Mouse (Mus musculus): ENCODE data around the gene Zfp511. TPM values are rescaled to one million over a fixed set of nuclear protein-coding genes. Genes with fewer than 3 reads are reported as not detected.

Gene Zfp511
- polyA plus RNA-seq, 1 experiment from 2014 or later = 38.3 TPM

GRCm38 (mm10) chr7:140078711-140079110, 42.5 kb downstream of the Zfp511 start:
- H3K9me3 ChIP-seq (replicated peaks) = no peaks in the 10 kb centered on the region
- no peak overlapping the region for H3K4me2 ChIP-seq
- no peak overlapping the region for H3K4me3 ChIP-seq (replicated peaks)
- peaks cover 21% of the 10 kb centered on the region for H3K4me1 ChIP-seq
- no peak overlapping the region for H3K27ac ChIP-seq
- H3K9ac ChIP-seq = no peak overlapping the region
- ATAC-seq (replicated peaks; ENCODE audit: low FRiP score) = no peak
- no peaks in the 10 kb centered on the region for H3K36me3 ChIP-seq
- H3K27me3 ChIP-seq = peaks cover 57% of the 10 kb centered on the region
- 4% methylated on average over 5 of the region's 5 CpGs for WGBS

- Histone ChIP-seq H3K4me1 (peaks cover 21% of the 10 kb centered on the region), H3K9me3 (replicated peaks) (no peaks in the 10 kb centered on the region), H3K4me2 (peak overlapping the region; percentile 50), H3K4me3 (replicated peaks) (peak overlapping the region; percentile 19), H3K27me3 (peaks cover 54% of the 10 kb centered on the region), H3K36me3 (no peaks in the 10 kb centered on the region), H3K9ac (no peak overlapping the region), H3K27ac (no peak overlapping the region)
- 4% methylated on average over 24 of the region's 24 CpGs for WGBS
- ATAC-seq (replicated peaks; ENCODE audit: low FRiP score) = peak; percentile 68
Observed at GRCm38 (mm10) chr7:140080503-140081156, 44.4 kb downstream of the Zfp511 start.

- H3K4me3 ChIP-seq (replicated peaks) = peak overlapping the region; percentile 19; the same call in 1 of the 2 replicates
- peaks cover 21% of the 10 kb centered on the region for H3K4me1 ChIP-seq
- H3K9ac ChIP-seq = no peak overlapping the region
- peaks cover 52% of the 10 kb centered on the region for H3K27me3 ChIP-seq
- H3K36me3 ChIP-seq = no peaks in the 10 kb centered on the region
- 13% methylated on average over 20 of the region's 20 CpGs for WGBS
- H3K9me3 ChIP-seq (replicated peaks) = no peaks in the 10 kb centered on the region
- H3K27ac ChIP-seq = no peak overlapping the region
- peak; percentile 50; the same call in 1 of the 2 replicates for ATAC-seq (replicated peaks; ENCODE audit: low FRiP score)
- no peak overlapping the region for H3K4me2 ChIP-seq
Observed at GRCm38 (mm10) chr7:140081408-140082241, 45.4 kb downstream of the Zfp511 start.

- Histone ChIP-seq H3K27ac (no peak within 1 kb of the TSS), H3K9me3 (replicated peaks) (no peaks in the 10 kb centered on the region), H3K4me3 (replicated peaks) (0 out of 2 replicates have a peak within 1 kb of the TSS, but pooled peaks have one; percentile 19), H3K9ac (no peak within 1 kb of the TSS), H3K4me2 (0 out of 2 replicates have a peak within 1 kb of the TSS, but pooled peaks have one; percentile 5), H3K4me1 (peaks cover 21% of the 10 kb centered on the region), H3K36me3 (no peaks in the 10 kb centered on the region), H3K27me3 (peaks cover 50% of the 10 kb centered on the region)
- ATAC-seq (replicated peaks; ENCODE audit: low FRiP score) = peak; percentile 66
- WGBS = 5% methylated on average over 18 of the region's 18 CpGs
Observed at GRCm38 (mm10) chr7:140082242-140082678, 46.1 kb downstream of the Zfp511 start, which contains the start of gene Caly. Caly (minus strand) TSS chr7:140082548.

Small RNA genes lying within 50 kb of the gene (microRNA-seq; reads per million reads assigned to microRNA genes)
- gene Mir7062 = 0.44 reads per million

Other genes starting within 250 kb of the Zfp511 start
- 0.67 and 2.5 TPM in 2 replicates for gene Adgra1, start 202.2 kb upstream of the Zfp511 start, polyA plus RNA-seq (2015; fragmentation: Nextera tagmentation; extraction: Ambion mirVana)
- gene Kndc1, start 141.7 kb upstream of the Zfp511 start, polyA plus RNA-seq (2015; fragmentation: Nextera tagmentation; extraction: Ambion mirVana) = 0.19 and 0.26 TPM in 2 replicates
- 0.31 TPM in 1 of 2 replicates, not detected in the other for gene Utf1, start 92.6 kb upstream of the Zfp511 start, polyA plus RNA-seq (2015; fragmentation: Nextera tagmentation; extraction: Ambion mirVana)
- gene 6430531B16Rik, start 57.6 kb upstream of the Zfp511 start, polyA plus RNA-seq (2015; fragmentation: Nextera tagmentation; extraction: Ambion mirVana) = 0.49 and 0.91 TPM in 2 replicates
- 1.4 and 2.1 TPM in 2 replicates for gene Adam8, start 43.8 kb upstream of the Zfp511 start, polyA plus RNA-seq (2015; fragmentation: Nextera tagmentation; extraction: Ambion mirVana)
- 52.6 and 58.0 TPM in 2 replicates for gene Tubgcp2, start 278 bp downstream of the Zfp511 start, polyA plus RNA-seq (2015; fragmentation: Nextera tagmentation; extraction: Ambion mirVana)
- gene Msx3, start 12.7 kb downstream of the Zfp511 start, polyA plus RNA-seq (2015; fragmentation: Nextera tagmentation; extraction: Ambion mirVana) = not detected in 2 replicates
- 1.4 and 2.1 TPM in 2 replicates for gene Caly, start 46.2 kb downstream of the Zfp511 start, polyA plus RNA-seq (2015; fragmentation: Nextera tagmentation; extraction: Ambion mirVana)
- 0.28 TPM in 1 of 2 replicates, not detected in the other for gene Prap1, start 57.0 kb downstream of the Zfp511 start, polyA plus RNA-seq (2015; fragmentation: Nextera tagmentation; extraction: Ambion mirVana)
- 34.7 and 35.8 TPM in 2 replicates for gene Fuom, start 66.0 kb downstream of the Zfp511 start, polyA plus RNA-seq (2015; fragmentation: Nextera tagmentation; extraction: Ambion mirVana)
- gene Paox, start 79.4 kb downstream of the Zfp511 start, polyA plus RNA-seq (2015; fragmentation: Nextera tagmentation; extraction: Ambion mirVana) = 18.0 and 23.3 TPM in 2 replicates
- 166 and 171 TPM in 2 replicates for gene Echs1, start 80.1 kb downstream of the Zfp511 start, polyA plus RNA-seq (2015; fragmentation: Nextera tagmentation; extraction: Ambion mirVana)
- 26.3 and 28.1 TPM in 2 replicates for gene Mtg1, start 101.2 kb downstream of the Zfp511 start, polyA plus RNA-seq (2015; fragmentation: Nextera tagmentation; extraction: Ambion mirVana)
- 0.48 and 0.55 TPM in 2 replicates for gene Sprn, start 118.5 kb downstream of the Zfp511 start, polyA plus RNA-seq (2015; fragmentation: Nextera tagmentation; extraction: Ambion mirVana)
- not detected in 2 replicates for gene Olfr522, start 128.4 kb downstream of the Zfp511 start, polyA plus RNA-seq (2015; fragmentation: Nextera tagmentation; extraction: Ambion mirVana)
- gene Olfr523, start 136.8 kb downstream of the Zfp511 start, polyA plus RNA-seq (2015; fragmentation: Nextera tagmentation; extraction: Ambion mirVana) = not detected in 2 replicates
- gene Olfr524, start 169.6 kb downstream of the Zfp511 start, polyA plus RNA-seq (2015; fragmentation: Nextera tagmentation; extraction: Ambion mirVana) = not detected in 2 replicates
- gene Cd163l1, start 181.9 kb downstream of the Zfp511 start, polyA plus RNA-seq (2015; fragmentation: Nextera tagmentation; extraction: Ambion mirVana) = not detected in 2 replicates
- gene 5830411N06Rik, start 210.9 kb downstream of the Zfp511 start, polyA plus RNA-seq (2015; fragmentation: Nextera tagmentation; extraction: Ambion mirVana) = not detected in 2 replicates